Mouse (Mus musculus) liver, postnatal 0 days (tissue): ENCODE data around the gene Oaz2. TPM values are rescaled to one million over a fixed set of nuclear protein-coding genes. Genes with fewer than 3 reads are reported as not detected.
"Not testable (repeated sequence)": the region's sequence is repeated elsewhere in the genome, so short reads cannot be mapped to it uniquely, and the experiment has no call there.

ENCODE experiments used
- ATAC-seq: fragments of 200-750 bp; cut with Nextera tagmentation; 2 replicates; pipeline ENCODE4 v1.8.0; 2017; ENCODE audit warnings: mild to moderate bottlenecking, moderate library complexity
- DNase-seq: peaks from one replicate; pipeline ENCODE4 v3.0.0-alpha.2; 2016
- H3K27ac ChIP-seq: fragments of 300-500 bp; sonication (generic); 2 replicates; pipeline ENCODE4 v1.5.1; 2014; ENCODE audit warnings: antibody characterized with exemption, moderate library complexity, mild to moderate bottlenecking, low read depth
- H3K27me3 ChIP-seq: fragments of 300-500 bp; sonication (generic); 2 replicates; pipeline ENCODE4 v1.6.1; 2014; ENCODE audit warnings: low read length, control low read depth, mixed read lengths; ENCODE audit not compliant: insufficient read depth
- H3K36me3 ChIP-seq: fragments of 300-500 bp; sonication (generic); replicated peaks from 2 replicates; pipeline ENCODE4 v1.6.1; 2014; ENCODE audit warnings: mild to moderate bottlenecking, control low read depth, low read length, moderate library complexity, mixed read lengths; ENCODE audit not compliant: insufficient read depth
- H3K4me1 ChIP-seq: fragments of 300-500 bp; sonication (generic); 2 replicates; pipeline ENCODE4 v1.6.1; 2014; ENCODE audit warnings: antibody characterized with exemption, mild to moderate bottlenecking, control low read depth; ENCODE audit not compliant: insufficient read depth
- H3K4me2 ChIP-seq: fragments of 300-500 bp; sonication (generic); 2 replicates; pipeline ENCODE4 v1.6.1; 2014; ENCODE audit warnings: low read depth, mild to moderate bottlenecking, low read length, moderate library complexity, mixed read lengths
- H3K4me3 ChIP-seq: fragments of 300-500 bp; sonication (generic); 2 replicates; pipeline ENCODE4 v1.5.1; 2014; ENCODE audit warnings: low read depth, low read length
- H3K9ac ChIP-seq: fragments of 300-500 bp; sonication (generic); replicated peaks from 2 replicates; pipeline ENCODE4 v1.6.1; 2014; ENCODE audit warnings: mild to moderate bottlenecking, moderate library complexity
- H3K9me3 ChIP-seq: fragments of 300-500 bp; sonication (generic); 2 replicates; pipeline ENCODE4 v1.6.1; 2016; ENCODE audit warnings: mild to moderate bottlenecking, control low read depth, low read length, mixed read lengths
- CTCF ChIP-seq: sonication (generic); IDR thresholded peaks from 2 replicates; pipeline ENCODE4 v1.5.1; 2016; ENCODE audit warnings: antibody characterized with exemption, low read depth
- EP300 ChIP-seq: IDR thresholded peaks from 2 replicates; pipeline ENCODE4 v1.6.1; 2016; ENCODE audit warnings: antibody characterized with exemption, low read depth, mild to moderate bottlenecking
- WGBS: fragments of 180-500 bp; shearing (Covaris S2); extraction: QIAGEN DNeasy Blood & Tissue Kit; methylation state at CpG from one replicate; pipeline ENCODE4 v1.1.7; 2014; ENCODE audit not compliant: insufficient replicate concordance; 5-methylcytosine and 5-hydroxymethylcytosine counted together
- polyA plus RNA-seq: library from polyadenylated mRNA; unstranded; fragments of >200 nt; fragmentation: Nextera tagmentation; extraction: Ambion mirVana; gene quantifications from 2 replicates; pipeline ENCODE4 v1.2.1, GENCODE M21; 2015

The Oaz2 gene
- polyA plus RNA-seq, 1 experiment from 2014 or later, result 50.9 TPM

DNA sequence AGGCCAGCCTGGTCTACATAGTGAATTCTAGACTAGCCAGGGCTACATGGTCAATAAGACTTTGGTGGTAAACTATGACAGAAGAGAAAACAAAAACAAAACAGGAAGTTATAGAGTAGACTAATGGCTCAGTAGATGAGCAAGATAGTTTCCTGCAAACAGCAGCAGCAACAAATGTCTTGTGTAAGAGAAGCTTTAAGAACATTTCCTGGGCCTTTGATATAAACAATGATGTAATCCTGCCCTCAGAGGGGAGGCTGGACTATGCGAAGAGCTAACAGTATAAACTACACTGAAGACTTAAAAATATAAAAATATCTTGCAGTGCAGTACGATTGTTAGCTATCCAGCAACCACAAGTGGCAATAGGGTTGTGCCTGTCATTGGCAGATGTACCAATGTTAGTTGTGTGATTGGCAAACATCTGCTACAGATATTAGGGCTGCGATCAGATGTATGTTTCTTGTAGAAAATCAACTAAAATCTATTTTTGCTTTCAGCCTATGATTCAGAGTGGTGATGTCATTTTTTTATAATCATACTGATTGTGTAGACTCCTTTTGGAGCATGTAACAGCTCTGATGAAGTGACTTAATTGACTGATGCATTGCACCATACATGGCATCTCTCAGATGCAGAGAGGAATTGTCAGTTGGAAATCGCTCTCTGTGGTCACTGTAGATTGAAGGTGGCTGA lies 13.3 kb downstream of the Oaz2 start:
- H3K27me3 ChIP-seq, result no peaks in the 10 kb centered on the region
- H3K27ac ChIP-seq, result 0 out of 2 replicates have a peak overlapping the region, but pooled peaks have one; percentile 25
- no peaks in the 10 kb centered on the region for H3K9me3 ChIP-seq
- no peak for DNase-seq
- no peak overlapping the region for H3K4me3 ChIP-seq
- H3K36me3 ChIP-seq, result no peaks in the 10 kb centered on the region
- no peak overlapping the region for H3K9ac ChIP-seq
- H3K4me2 ChIP-seq, result no peak overlapping the region
- TF ChIP-seq EP300 (no peak), CTCF (no peak)
- WGBS, result 49% methylated on average over 4 of the region's 4 CpGs
- no peak for ATAC-seq
- H3K4me1 ChIP-seq, result peaks cover 40% of the 10 kb centered on the region

DNA sequence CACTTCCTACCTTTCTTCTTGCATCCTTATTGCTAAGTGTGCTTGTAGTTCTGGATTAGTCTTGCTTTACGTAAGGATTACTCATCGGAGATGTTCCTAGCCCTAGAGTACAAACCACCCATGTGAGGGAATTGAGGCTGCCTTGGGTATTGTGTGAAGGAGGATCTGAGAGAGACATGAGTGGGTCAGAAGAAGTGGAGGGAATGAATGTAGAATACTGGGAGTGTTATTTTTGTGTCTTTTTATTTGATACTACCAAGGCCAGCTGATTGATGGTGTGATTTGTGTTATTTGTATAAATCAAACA lies 13.8 kb downstream of the Oaz2 start:
- no peak for ATAC-seq
- Histone ChIP-seq H3K27me3 (no peaks in the 10 kb centered on the region), H3K4me3 (no peak overlapping the region), H3K27ac (no peak overlapping the region), H3K4me1 (peaks cover 38% of the 10 kb centered on the region), H3K4me2 (no peak overlapping the region), H3K9ac (no peak overlapping the region), H3K9me3 (no peaks in the 10 kb centered on the region), H3K36me3 (peaks cover 3% of the 10 kb centered on the region; the same call in 1 of the 2 replicates)
- DNase-seq, result no peak
- 83% methylated on average over 2 of the region's 2 CpGs for WGBS
- no peak for TF ChIP-seq CTCF
- no peak for TF ChIP-seq EP300

DNA sequence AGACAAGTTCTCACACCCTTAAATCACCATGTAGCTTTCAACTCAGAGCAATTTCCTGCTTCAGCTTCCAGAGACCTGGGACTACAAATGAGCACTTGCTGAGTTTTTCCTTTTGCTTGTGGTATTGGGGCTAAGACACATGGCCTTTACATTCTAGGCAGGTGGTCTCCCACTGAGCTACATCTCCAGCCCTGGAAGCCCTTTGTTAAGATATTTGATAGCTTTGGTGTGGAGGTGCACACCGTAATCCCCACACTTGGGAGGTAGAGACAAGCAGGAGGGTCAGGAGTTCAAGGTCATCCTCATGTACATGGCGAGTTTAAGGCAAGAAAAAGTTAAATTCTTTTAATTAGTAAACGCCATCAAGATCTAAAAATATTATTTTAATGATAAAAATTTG lies 14.4 kb downstream of the Oaz2 start:
- no peaks in the 10 kb centered on the region for H3K9me3 ChIP-seq
- no peak overlapping the region for H3K4me2 ChIP-seq
- peaks cover 5% of the 10 kb centered on the region; the same call in 1 of the 2 replicates for H3K36me3 ChIP-seq
- ATAC-seq (no peak), DNase-seq (no peak)
- H3K9ac ChIP-seq, result no peak overlapping the region
- TF ChIP-seq EP300 (no peak), CTCF (no peak)
- no peak overlapping the region for H3K4me3 ChIP-seq
- 69% methylated on average over 3 of the region's 3 CpGs for WGBS
- no peaks in the 10 kb centered on the region for H3K27me3 ChIP-seq
- peaks cover 35% of the 10 kb centered on the region for H3K4me1 ChIP-seq
- no peak overlapping the region for H3K27ac ChIP-seq

DNA sequence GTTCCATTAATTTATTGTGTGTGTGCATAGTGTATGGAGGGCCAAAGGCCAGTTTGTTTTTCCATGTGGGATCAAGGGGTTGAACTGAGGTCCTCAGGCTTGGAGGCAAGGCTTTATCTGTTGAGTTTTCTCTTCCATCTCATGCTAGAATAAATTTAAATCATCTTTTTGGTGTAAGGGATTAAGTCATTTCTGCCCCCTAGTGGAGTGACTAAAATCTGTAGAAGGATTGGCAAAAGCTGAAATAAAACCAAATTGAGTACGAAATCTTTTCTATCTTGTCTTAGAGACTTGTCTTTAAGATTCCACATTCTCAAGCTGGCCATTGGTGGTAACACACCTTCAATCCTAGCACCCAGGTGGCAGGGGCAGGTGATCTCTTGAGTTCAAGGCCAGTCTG lies 15.2 kb downstream of the Oaz2 start:
- Histone ChIP-seq H3K9me3 (no peaks in the 10 kb centered on the region), H3K27me3 (no peaks in the 10 kb centered on the region), H3K4me1 (peaks cover 29% of the 10 kb centered on the region), H3K4me3 (no peak overlapping the region), H3K27ac (no peak overlapping the region), H3K4me2 (no peak overlapping the region), H3K36me3 (peaks cover 9% of the 10 kb centered on the region; the same call in 1 of the 2 replicates), H3K9ac (no peak overlapping the region; the same call in 1 of the 2 replicates)
- DNase-seq (no peak), ATAC-seq (no peak)
- whole genome bisulfite sequencing, result 52% methylated on average over 1 of the region's 1 CpGs
- TF ChIP-seq CTCF (peak; percentile 58), EP300 (no peak)

DNA sequence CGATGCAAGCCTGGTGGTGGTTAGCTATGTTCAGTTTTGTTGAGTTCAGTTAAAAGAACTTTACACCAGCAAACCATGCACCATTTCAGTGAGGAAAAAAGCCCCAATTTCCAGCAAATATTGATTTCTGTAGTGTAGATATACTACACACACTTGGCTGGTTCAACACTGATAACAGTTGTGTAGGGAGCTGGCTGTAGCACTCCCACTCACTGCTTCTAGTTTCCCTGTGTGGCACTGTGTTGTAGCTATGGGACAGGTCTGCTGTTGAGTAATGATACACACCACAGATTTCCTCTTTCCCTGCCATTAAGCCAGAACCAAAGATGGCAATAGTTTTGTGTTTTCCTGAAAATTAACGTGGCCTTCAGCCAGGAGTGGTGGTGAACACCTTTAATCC lies 16.9 kb downstream of the Oaz2 start:
- ATAC-seq (no peak), DNase-seq (no peak)
- no peaks in the 10 kb centered on the region for H3K27me3 ChIP-seq
- no peak overlapping the region for H3K4me2 ChIP-seq
- H3K36me3 ChIP-seq, result peaks cover 16% of the 10 kb centered on the region; the same call in 1 of the 2 replicates
- no peak overlapping the region for H3K9ac ChIP-seq
- H3K4me3 ChIP-seq, result no peak overlapping the region
- 53% methylated on average over 2 of the region's 2 CpGs for WGBS
- peaks cover 19% of the 10 kb centered on the region for H3K4me1 ChIP-seq
- H3K27ac ChIP-seq, result no peak overlapping the region
- no peak for TF ChIP-seq CTCF
- no peak for TF ChIP-seq EP300
- H3K9me3 ChIP-seq, result no peaks in the 10 kb centered on the region

DNA sequence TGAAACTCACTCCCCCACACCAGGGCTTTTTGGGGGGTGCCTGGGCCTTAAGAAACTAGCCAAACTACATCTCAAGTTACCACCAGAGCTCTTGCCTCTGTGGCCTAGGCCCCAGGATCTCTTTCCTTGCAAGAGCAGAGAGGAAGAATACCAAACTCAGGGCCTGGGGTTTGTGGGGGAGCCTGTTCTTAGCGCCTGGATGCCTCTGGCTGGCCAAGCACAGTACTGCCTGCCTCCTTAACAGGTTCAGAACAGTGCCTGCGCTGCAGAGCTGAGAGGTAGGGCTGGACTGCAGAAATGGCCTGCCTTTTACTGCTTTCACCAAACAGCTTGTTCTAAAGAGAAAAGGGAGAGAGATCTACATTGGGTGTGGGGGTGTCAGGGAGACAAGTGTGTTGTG lies 22.1 kb downstream of the Oaz2 start:
- not testable (repeated sequence) for ATAC-seq, H3K27me3 ChIP-seq, H3K9me3 ChIP-seq, DNase-seq, H3K4me2 ChIP-seq, H3K9ac ChIP-seq, H3K4me3 ChIP-seq, H3K27ac ChIP-seq, H3K4me1 ChIP-seq
- WGBS, result 78% methylated on average over 2 of the region's 2 CpGs
- H3K36me3 ChIP-seq, result peaks cover 37% of the 10 kb centered on the region
